Mouse (Mus musculus) lung, postnatal 36 days (tissue): Measurements from ENCODE around the gene Zfp65.
"Not testable (repeated sequence)": the region's sequence is repeated elsewhere in the genome, so short reads cannot be mapped to it uniquely, and the experiment has no call there.

Source experiments
- DNase-seq: peaks from one replicate; pipeline ENCODE4 v3.0.0; 2022; ENCODE audit warnings: mixed read lengths

Zfp65 gene

GRCm38 (mm10) chr13:67728641-67729318 lies at the start of gene Zfp65:
TSS of gene Zfp65 (minus strand) at chr13:67729173.
- DNase-seq = peak; percentile 73

GRCm38 (mm10) chr13:67763031-67763768 lies 34.2 kb upstream of the Zfp65 start:
- no peak for DNase-seq

GRCm38 (mm10) chr13:67759966-67760365 lies 31.0 kb upstream of the Zfp65 start:
- no peak for DNase-seq

GRCm38 (mm10) chr13:67755761-67756160 lies 26.8 kb upstream of the Zfp65 start:
- DNase-seq = no peak

GRCm38 (mm10) chr13:67754333-67755306 lies 25.6 kb upstream of the Zfp65 start, which contains the start of gene Zfp85:
TSS of gene Zfp85 (minus strand) at chr13:67755228.
- peak; percentile 76 for DNase-seq

- no peak for DNase-seq
Measured at GRCm38 (mm10) chr13:67743896-67744295, 14.9 kb upstream of the Zfp65 start.

GRCm38 (mm10) chr13:67742941-67743340 lies 14.0 kb upstream of the Zfp65 start:
- no peak for DNase-seq

GRCm38 (mm10) chr13:67734391-67734790 lies 5.4 kb upstream of the Zfp65 start:
- not testable (repeated sequence) for DNase-seq

- peak; percentile 60 for DNase-seq
Measured at GRCm38 (mm10) chr13:67729441-67729840, 468 bp upstream of the Zfp65 start.

- no peak for DNase-seq
Measured at GRCm38 (mm10) chr13:67728106-67728505, 867 bp downstream of the Zfp65 start.

GRCm38 (mm10) chr13:67725331-67725730 lies 3.6 kb downstream of the Zfp65 start:
- not testable (repeated sequence) for DNase-seq

GRCm38 (mm10) chr13:67723848-67724479 lies 5.0 kb downstream of the Zfp65 start:
- DNase-seq = peak; percentile 97

- no peak for DNase-seq
Measured at GRCm38 (mm10) chr13:67686971-67687370, 42.0 kb downstream of the Zfp65 start, which contains the start of gene Zfp738. TSS of gene Zfp738 (minus strand) at chr13:67687071.

- DNase-seq = not testable (repeated sequence)
Measured at GRCm38 (mm10) chr13:67683841-67684240, 45.1 kb downstream of the Zfp65 start.

GRCm38 (mm10) chr13:67682959-67683735 lies 45.8 kb downstream of the Zfp65 start:
- peak; percentile 95 for DNase-seq

GRCm38 (mm10) chr13:67674902-67675301 lies 54.1 kb downstream of the Zfp65 start:
- DNase-seq = no peak
